Mouse (Mus musculus): ENCODE measurements around the gene Tctex1d2. TPM values are rescaled to one million over a fixed set of nuclear protein-coding genes. Genes with fewer than 3 reads are reported as not detected.
A peak's percentile ranks its signal among the peaks of the same experiment; 100 is the strongest.

Tctex1d2 gene
- polyA plus RNA-seq, 1 experiment, result 1.4 TPM

DNA sequence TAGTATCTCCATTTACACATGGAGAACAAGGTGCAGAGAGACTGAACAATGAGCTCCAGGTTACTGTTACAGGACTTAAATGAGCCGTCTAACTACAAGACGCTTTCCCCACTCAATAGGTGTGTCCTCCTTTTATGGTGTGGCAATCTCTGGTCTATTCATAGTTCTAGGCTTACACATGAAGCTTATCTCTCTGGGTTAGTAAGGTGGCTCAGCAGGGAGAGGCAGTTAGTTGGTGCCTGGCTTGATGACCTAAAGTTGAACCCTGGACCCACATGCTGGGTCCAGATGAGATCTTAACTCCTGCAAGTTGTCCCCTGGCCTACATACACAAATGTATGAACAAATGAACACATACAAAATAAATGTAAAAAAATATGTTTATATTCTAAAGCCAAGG, 43.9 kb downstream of the Tctex1d2 start:
- 32% methylated on average over 2 of the region's 2 CpGs for WGBS
- TF ChIP-seq CTCF (IDR thresholded peaks at IDR 0.05; ENCODE audit: extremely low read depth, insufficient read length, insufficient replicate concordance, low read depth, low read length) (no peak), POLR2A (IDR thresholded peaks at IDR 0.05; ENCODE audit: low read depth, low read length) (no peak)

DNA sequence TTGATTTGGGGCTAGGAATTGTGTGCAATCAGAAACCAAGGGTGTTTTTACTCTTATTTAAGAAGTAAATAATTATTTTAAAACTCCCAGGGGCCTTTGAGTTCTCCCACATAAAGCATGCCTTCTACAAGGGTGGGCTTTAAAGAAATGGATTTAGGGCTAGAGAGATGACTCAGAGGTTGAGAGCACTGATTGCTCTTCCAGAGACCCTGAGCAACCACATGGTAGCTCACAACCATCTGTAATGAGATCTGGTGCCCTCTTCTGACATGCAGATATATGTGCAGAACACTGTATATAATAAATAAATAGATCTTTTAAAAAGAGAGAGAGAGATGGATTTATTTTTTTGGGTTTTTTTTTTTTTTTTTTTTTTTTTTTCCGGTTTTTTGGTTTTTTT, 45.4 kb downstream of the Tctex1d2 start:
- no peak for TF ChIP-seq POLR2A (IDR thresholded peaks at IDR 0.05; ENCODE audit: low read depth, low read length)
- no peak for TF ChIP-seq CTCF (IDR thresholded peaks at IDR 0.05; ENCODE audit: extremely low read depth, insufficient read length, insufficient replicate concordance, low read depth, low read length)
- WGBS, result 0% methylated on average over 1 of the region's 1 CpGs
- Histone ChIP-seq H3K27me3 (ENCODE audit: control insufficient read depth, insufficient read depth, low read length) (no peaks in the 10 kb centered on the region), H3K4me1 (ENCODE audit: control insufficient read depth, insufficient read depth, insufficient read length, low read length) (peaks cover 9% of the 10 kb centered on the region; the same call in 1 of the 2 replicates), H3K4me3 (ENCODE audit: low read depth, low read length) (no peak overlapping the region), H3K27ac (ENCODE audit: insufficient read depth, low read depth, low read length) (no peak overlapping the region), H3K36me3 (ENCODE audit: control insufficient read depth, insufficient read depth, low read length) (peaks cover 45% of the 10 kb centered on the region)

More for the DNA sequence above, 43.9 kb downstream of the Tctex1d2 start:
- Histone ChIP-seq H3K27me3 (ENCODE audit: control insufficient read depth, insufficient read depth, low read length) (no peaks in the 10 kb centered on the region), H3K27ac (ENCODE audit: insufficient read depth, low read depth, low read length) (peak overlapping the region; percentile 36; the same call in 1 of the 2 replicates), H3K4me1 (ENCODE audit: control insufficient read depth, insufficient read depth, insufficient read length, low read length) (peaks cover 9% of the 10 kb centered on the region; the same call in 1 of the 2 replicates), H3K4me3 (ENCODE audit: low read depth, low read length) (no peak overlapping the region), H3K36me3 (ENCODE audit: control insufficient read depth, insufficient read depth, low read length) (peaks cover 38% of the 10 kb centered on the region)

DNA sequence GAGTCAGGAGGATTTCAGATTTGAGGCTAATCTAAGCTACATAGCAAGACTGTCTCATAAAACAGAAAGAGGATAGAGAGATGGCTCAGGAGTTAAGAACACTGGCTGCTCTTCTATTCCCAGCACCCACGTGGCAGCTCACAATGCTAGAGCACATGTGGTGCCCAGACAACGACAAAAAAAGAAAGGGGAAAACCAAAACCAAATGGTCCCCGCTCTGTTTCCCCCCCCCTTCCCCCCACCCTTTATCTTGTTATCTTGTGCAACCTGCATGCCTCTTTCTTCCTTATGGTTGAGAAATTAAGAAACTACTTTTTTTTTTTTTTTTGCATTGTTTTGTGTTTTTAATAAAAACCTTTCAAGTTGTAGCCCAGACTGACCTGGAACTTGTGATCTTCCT, 49.0 kb downstream of the Tctex1d2 start:
- no peak for TF ChIP-seq POLR2A (IDR thresholded peaks at IDR 0.05; ENCODE audit: low read depth, low read length)
- TF ChIP-seq CTCF (IDR thresholded peaks at IDR 0.05; ENCODE audit: extremely low read depth, insufficient read length, insufficient replicate concordance, low read depth, low read length), result no peak
- Histone ChIP-seq H3K27ac (ENCODE audit: insufficient read depth, low read depth, low read length) (no peak overlapping the region), H3K4me3 (ENCODE audit: low read depth, low read length) (no peak overlapping the region), H3K27me3 (ENCODE audit: control insufficient read depth, insufficient read depth, low read length) (no peaks in the 10 kb centered on the region), H3K36me3 (ENCODE audit: control insufficient read depth, insufficient read depth, low read length) (peaks cover 66% of the 10 kb centered on the region), H3K4me1 (ENCODE audit: control insufficient read depth, insufficient read depth, insufficient read length, low read length) (peaks cover 5% of the 10 kb centered on the region; the same call in 1 of the 2 replicates)
- 84% methylated on average over 3 of the region's 3 CpGs for WGBS

DNA sequence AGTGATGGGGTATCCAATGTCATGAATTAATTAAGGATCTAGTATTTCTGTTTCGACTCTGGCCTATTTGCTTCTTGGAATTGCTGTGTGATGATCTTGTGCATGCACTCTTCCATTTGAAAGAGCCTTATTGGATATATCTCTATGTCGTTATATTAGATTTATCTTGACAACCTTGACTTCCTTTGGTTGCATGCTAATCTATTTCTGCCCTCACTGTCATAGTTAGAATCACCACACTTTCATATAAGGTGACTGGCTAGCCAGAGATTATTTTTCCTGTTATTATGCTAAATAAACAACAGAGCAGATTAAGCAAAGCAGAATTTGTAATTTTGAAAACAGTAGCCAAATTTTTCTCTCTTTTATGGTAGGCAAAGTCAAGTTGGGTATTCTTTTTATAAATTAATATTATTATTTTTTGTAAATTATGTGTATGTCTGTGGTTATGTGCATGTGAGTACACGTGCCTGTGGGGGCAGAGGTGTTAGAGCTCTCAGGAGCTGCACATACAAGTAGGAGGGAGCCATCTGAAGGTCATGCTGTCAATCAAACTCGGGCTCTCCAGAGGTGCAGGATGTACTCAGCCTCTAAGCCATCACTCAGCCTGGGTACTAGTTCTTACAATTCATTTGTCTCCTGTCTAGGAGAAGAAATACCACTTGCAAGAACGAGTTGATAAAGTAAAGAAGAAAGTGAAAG, 50.1 kb downstream of the Tctex1d2 start:
- no peak overlapping the region for H3K4me3 ChIP-seq (ENCODE audit: low read depth, low read length)
- WGBS, result 70% methylated on average over 5 of the region's 5 CpGs
- H3K4me1 ChIP-seq (ENCODE audit: control insufficient read depth, insufficient read depth, insufficient read length, low read length), result no peaks in the 10 kb centered on the region
- TF ChIP-seq POLR2A (IDR thresholded peaks at IDR 0.05; ENCODE audit: low read depth, low read length), result no peak
- TF ChIP-seq CTCF (IDR thresholded peaks at IDR 0.05; ENCODE audit: extremely low read depth, insufficient read length, insufficient replicate concordance, low read depth, low read length), result no peak
- H3K36me3 ChIP-seq (ENCODE audit: control insufficient read depth, insufficient read depth, low read length), result peaks cover 67% of the 10 kb centered on the region
- no peaks in the 10 kb centered on the region for H3K27me3 ChIP-seq (ENCODE audit: control insufficient read depth, insufficient read depth, low read length)
- H3K27ac ChIP-seq (ENCODE audit: insufficient read depth, low read depth, low read length), result no peak overlapping the region

DNA sequence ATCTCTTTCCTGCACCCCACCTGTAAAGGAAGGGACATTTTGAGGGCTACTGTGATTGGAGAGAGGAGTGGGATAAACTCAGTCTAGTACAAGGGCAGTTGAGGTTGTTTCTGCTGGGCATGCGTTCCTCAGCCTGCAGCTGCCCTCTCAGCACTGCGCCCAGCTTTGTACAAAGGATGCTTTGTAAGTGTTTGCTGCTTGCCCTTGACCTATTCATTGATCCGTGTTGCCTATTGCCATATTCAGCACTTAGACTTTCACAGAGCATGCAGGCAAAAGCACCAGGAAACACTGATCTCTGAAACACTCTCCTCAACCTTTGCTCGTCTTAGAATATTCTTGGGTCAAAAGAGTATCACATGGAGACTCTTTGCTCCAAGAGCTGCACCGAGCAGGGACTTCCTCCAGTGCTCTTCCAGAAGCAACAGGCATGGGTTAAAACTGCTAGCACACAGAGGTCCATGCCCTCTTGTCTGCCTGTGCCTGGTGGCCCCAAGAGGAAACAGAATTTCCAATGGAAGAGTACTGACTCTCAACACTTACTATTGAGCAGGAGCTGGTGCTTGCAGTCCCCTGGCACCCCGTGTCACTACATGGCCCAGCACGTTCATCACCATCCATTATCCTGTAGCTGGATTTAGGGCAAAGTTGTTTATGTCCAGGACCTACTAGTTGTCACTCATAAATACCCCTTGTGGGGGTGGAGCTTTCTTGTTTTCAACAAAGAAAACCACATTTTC, 52.9 kb downstream of the Tctex1d2 start:
- TF ChIP-seq POLR2A (IDR thresholded peaks at IDR 0.05; ENCODE audit: low read depth, low read length) (no peak), CTCF (IDR thresholded peaks at IDR 0.05; ENCODE audit: extremely low read depth, insufficient read length, insufficient replicate concordance, low read depth, low read length) (no peak)
- WGBS, result 61% methylated on average over 7 of the region's 7 CpGs
- Histone ChIP-seq H3K27ac (ENCODE audit: insufficient read depth, low read depth, low read length) (no peak overlapping the region), H3K4me1 (ENCODE audit: control insufficient read depth, insufficient read depth, insufficient read length, low read length) (no peaks in the 10 kb centered on the region), H3K36me3 (ENCODE audit: control insufficient read depth, insufficient read depth, low read length) (peaks cover 75% of the 10 kb centered on the region), H3K27me3 (ENCODE audit: control insufficient read depth, insufficient read depth, low read length) (no peaks in the 10 kb centered on the region), H3K4me3 (ENCODE audit: low read depth, low read length) (no peak overlapping the region)

DNA sequence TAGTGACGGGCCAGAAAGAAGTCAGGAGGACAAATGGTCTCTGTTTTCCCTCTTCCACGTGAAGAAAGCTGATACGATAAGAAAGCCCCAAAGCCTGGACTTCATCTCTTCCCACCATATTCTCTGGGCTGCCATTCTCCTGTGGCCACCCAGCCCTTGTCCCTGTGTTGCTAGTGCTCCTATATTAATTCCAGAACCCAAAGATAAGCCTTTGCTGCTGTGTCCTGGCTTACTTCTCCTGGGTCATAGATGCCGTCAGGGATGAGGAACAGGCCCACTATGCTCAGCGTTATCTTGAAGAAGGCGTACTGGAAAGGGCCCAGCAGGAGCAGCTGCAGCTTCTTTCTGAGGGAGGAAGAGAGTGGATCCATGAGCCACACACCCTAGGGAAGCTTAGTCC, 57.8 kb downstream of the Tctex1d2 start:
- Histone ChIP-seq H3K27ac (ENCODE audit: insufficient read depth, low read depth, low read length) (no peak overlapping the region), H3K36me3 (ENCODE audit: control insufficient read depth, insufficient read depth, low read length) (peaks cover 63% of the 10 kb centered on the region), H3K4me1 (ENCODE audit: control insufficient read depth, insufficient read depth, insufficient read length, low read length) (no peaks in the 10 kb centered on the region; the same call in 1 of the 2 replicates), H3K4me3 (ENCODE audit: low read depth, low read length) (no peak overlapping the region), H3K27me3 (ENCODE audit: control insufficient read depth, insufficient read depth, low read length) (no peaks in the 10 kb centered on the region)
- no peak for TF ChIP-seq CTCF (IDR thresholded peaks at IDR 0.05; ENCODE audit: extremely low read depth, insufficient read length, insufficient replicate concordance, low read depth, low read length)
- no peak for TF ChIP-seq POLR2A (IDR thresholded peaks at IDR 0.05; ENCODE audit: low read depth, low read length)
- WGBS, result 84% methylated on average over 6 of the region's 6 CpGs

Other genes with a start within 250 kb of the Tctex1d2 start
- gene Bex6, start 239.9 kb upstream of the Tctex1d2 start, polyA plus RNA-seq (2012; rRNA removed), result not detected in 2 replicates
- 1.5 and 2.4 TPM in 2 replicates for gene Fbxo45, start 172.5 kb upstream of the Tctex1d2 start, polyA plus RNA-seq (2012; rRNA removed)
- 0.53 and 1.5 TPM in 2 replicates for gene Wdr53, start 172.5 kb upstream of the Tctex1d2 start, polyA plus RNA-seq (2012; rRNA removed)
- gene Smco1, start 148.2 kb upstream of the Tctex1d2 start, polyA plus RNA-seq (2012; rRNA removed), result not detected in 2 replicates
- 3.6 and 5.5 TPM in 2 replicates for gene Rnf168, start 142.2 kb upstream of the Tctex1d2 start, polyA plus RNA-seq (2012; rRNA removed)
- gene Ubxn7, start 87.4 kb upstream of the Tctex1d2 start, polyA plus RNA-seq (2012; rRNA removed), result 6.1 and 6.4 TPM in 2 replicates
- 0.17 and 0.35 TPM in 2 replicates for gene Tm4sf19, start 19.2 kb upstream of the Tctex1d2 start, polyA plus RNA-seq (2012; rRNA removed)
- 55.4 and 115 TPM in 2 replicates for gene Pcyt1a, start 11.2 kb downstream of the Tctex1d2 start, polyA plus RNA-seq (2012; rRNA removed)
- gene Slc51a, start 68.2 kb downstream of the Tctex1d2 start, polyA plus RNA-seq (2012; rRNA removed), result 102 and 424 TPM in 2 replicates
- gene Zdhhc19, start 76.6 kb downstream of the Tctex1d2 start, polyA plus RNA-seq (2012; rRNA removed), result 0.18 and 0.42 TPM in 2 replicates
- 1.9 and 3.0 TPM in 2 replicates for gene Tfrc, start 189.2 kb downstream of the Tctex1d2 start, polyA plus RNA-seq (2012; rRNA removed)
- gene Tnk2, start 224.2 kb downstream of the Tctex1d2 start, polyA plus RNA-seq (2012; rRNA removed), result 57.5 and 97.6 TPM in 2 replicates

All from small intestine, adult 2 months (tissue).